Mouse (Mus musculus) kidney, adult 2 months (tissue): ENCODE results near the gene Srp14. TPM values are rescaled to one million over a fixed set of nuclear protein-coding genes. Genes with fewer than 3 reads are reported as not detected.

Experiments used
- DNase-seq: peaks from one replicate; pipeline ENCODE4 v3.0.0; 2021
- H3K27ac ChIP-seq: fragments of 200-500 bp; 2 replicates; pipeline ENCODE4 v1.5.1; 2012; ENCODE audit warnings: low read depth, low read length, control low read depth, inconsistent platforms; ENCODE audit not compliant: insufficient read depth
- H3K27me3 ChIP-seq: fragments of 200-500 bp; replicated peaks from 2 replicates; pipeline ENCODE4 v1.6.1; 2012; ENCODE audit warnings: mild to moderate bottlenecking, moderate library complexity, low read length, inconsistent platforms; ENCODE audit not compliant: control insufficient read depth, insufficient read depth
- H3K36me3 ChIP-seq: fragments of 200-500 bp; 2 replicates; pipeline ENCODE4 v1.6.1; 2012; ENCODE audit warnings: mild to moderate bottlenecking, moderate library complexity, low read length, inconsistent platforms; ENCODE audit not compliant: control insufficient read depth, insufficient read depth
- H3K4me1 ChIP-seq: fragments of 200-500 bp; 2 replicates; pipeline ENCODE4 v1.6.1; 2011; ENCODE audit warnings: low read length; ENCODE audit not compliant: control insufficient read depth, insufficient read depth
- H3K4me3 ChIP-seq: fragments of 200-500 bp; 2 replicates; pipeline ENCODE4 v1.5.1; 2011; ENCODE audit warnings: mild to moderate bottlenecking, low read depth, low read length, control low read depth; ENCODE audit not compliant: insufficient read depth
- CTCF ChIP-seq: fragments of 200-500 bp; conservative IDR thresholded peaks from 2 replicates; pipeline ENCODE4 v1.5.1; 2011; ENCODE audit warnings: low read depth, mild to moderate bottlenecking, control low read depth, low read length, moderate library complexity, mixed read lengths; ENCODE audit not compliant: insufficient read depth, insufficient read length
- POLR2A ChIP-seq: fragments of 200-500 bp; IDR thresholded peaks from one replicate; pipeline ENCODE4 v1.6.1; 2011; ENCODE audit warnings: low read depth, low read length, control low read depth
- whole genome bisulfite sequencing: fragments of 180-500 bp; shearing (Covaris S2); methylation state at CpG from one replicate; pipeline ENCODE4 v1.1.7; 2018; 5-methylcytosine and 5-hydroxymethylcytosine counted together
- polyA plus RNA-seq: library from polyadenylated mRNA; depleted of rRNA; stranded (reverse); fragments of >200 nt; gene quantifications from 2 replicates; pipeline ENCODE4 v1.2.3, GENCODE M21; 2012; rRNA removed

Gene Srp14
- 50.9 and 77.2 TPM in 2 replicates for polyA plus RNA-seq

- H3K36me3 ChIP-seq = no peaks in the 10 kb centered on the region
- peak; percentile 96 for DNase-seq
- no peaks in the 10 kb centered on the region for H3K27me3 ChIP-seq
- peak within 1 kb of the TSS; percentile 50 for H3K27ac ChIP-seq
- under 1% methylated on average over 35 of the region's 35 CpGs for WGBS
- H3K4me3 ChIP-seq = peak within 1 kb of the TSS; percentile 86
- TF ChIP-seq CTCF = no peak
- no peak for TF ChIP-seq POLR2A
- 0 out of 2 replicates have a peak, but pooled peaks cover 3% of the 10 kb centered on the region for H3K4me1 ChIP-seq
These were observed at the start of gene Srp14 for GRCm38 (mm10) chr2:118479550-118479909. Srp14 (minus strand) TSS chr2:118479711.

GRCm38 (mm10) chr2:118526545-118526944, 47.0 kb upstream of the Srp14 start:
- H3K4me1 ChIP-seq = peaks cover 26% of the 10 kb centered on the region
- WGBS = 93% methylated on average over 5 of the region's 5 CpGs
- H3K27ac ChIP-seq = no peak overlapping the region

GRCm38 (mm10) chr2:118524811-118525210, 45.3 kb upstream of the Srp14 start:
- Histone ChIP-seq H3K27me3 (no peaks in the 10 kb centered on the region), H3K27ac (no peak overlapping the region), H3K4me1 (peaks cover 23% of the 10 kb centered on the region), H3K4me3 (no peak overlapping the region), H3K36me3 (no peaks in the 10 kb centered on the region)
- 98% methylated on average over 3 of the region's 3 CpGs for WGBS
- TF ChIP-seq CTCF = no peak
- no peak for TF ChIP-seq POLR2A
- no peak for DNase-seq

More at GRCm38 (mm10) chr2:118526545-118526944, 47.0 kb upstream of the Srp14 start:
- no peak overlapping the region for H3K4me3 ChIP-seq
- H3K27me3 ChIP-seq = no peaks in the 10 kb centered on the region
- H3K36me3 ChIP-seq = no peaks in the 10 kb centered on the region
- TF ChIP-seq CTCF (no peak), POLR2A (no peak)
- no peak for DNase-seq

GRCm38 (mm10) chr2:118523163-118523730, 43.7 kb upstream of the Srp14 start:
- Histone ChIP-seq H3K27me3 (no peaks in the 10 kb centered on the region), H3K36me3 (no peaks in the 10 kb centered on the region), H3K27ac (no peak overlapping the region), H3K4me3 (no peak overlapping the region), H3K4me1 (peaks cover 25% of the 10 kb centered on the region)
- DNase-seq = peak; percentile 35
- TF ChIP-seq POLR2A (no peak), CTCF (no peak)
- 45% methylated on average over 5 of the region's 5 CpGs for WGBS

- Histone ChIP-seq H3K4me3 (no peak overlapping the region), H3K36me3 (no peaks in the 10 kb centered on the region), H3K4me1 (peaks cover 25% of the 10 kb centered on the region), H3K27ac (no peak overlapping the region), H3K27me3 (no peaks in the 10 kb centered on the region)
- DNase-seq = peak; percentile 33
- TF ChIP-seq POLR2A = no peak
- TF ChIP-seq CTCF = no peak
- WGBS = 25% methylated on average over 2 of the region's 2 CpGs
These were observed 42.8 kb upstream of the Srp14 start for GRCm38 (mm10) chr2:118522265-118522664.

- peak; percentile 86 for DNase-seq
- WGBS = 41% methylated on average over 9 of the region's 9 CpGs
These were observed 40.8 kb upstream of the Srp14 start for GRCm38 (mm10) chr2:118520042-118520933.

GRCm38 (mm10) chr2:118512418-118513377, 33.2 kb upstream of the Srp14 start:
- H3K4me3 ChIP-seq = no peak overlapping the region
- TF ChIP-seq CTCF (no peak), POLR2A (no peak)
- DNase-seq = peak; percentile 32
- no peaks in the 10 kb centered on the region for H3K36me3 ChIP-seq
- peak overlapping the region; percentile 7 for H3K27ac ChIP-seq
- H3K27me3 ChIP-seq = no peaks in the 10 kb centered on the region
- H3K4me1 ChIP-seq = peaks cover 11% of the 10 kb centered on the region
- WGBS = 79% methylated on average over 16 of the region's 16 CpGs

More at GRCm38 (mm10) chr2:118520042-118520933, 40.8 kb upstream of the Srp14 start:
- Histone ChIP-seq H3K27ac (peak overlapping the region; percentile 46), H3K4me3 (no peak overlapping the region), H3K27me3 (no peaks in the 10 kb centered on the region), H3K36me3 (no peaks in the 10 kb centered on the region), H3K4me1 (peaks cover 25% of the 10 kb centered on the region)
- no peak for TF ChIP-seq CTCF
- TF ChIP-seq POLR2A = no peak
